Mouse (Mus musculus) hindbrain, embryonic 12.5 days (tissue): ENCODE results near the gene Gm11232. TPM values are rescaled to one million over a fixed set of nuclear protein-coding genes. Genes with fewer than 3 reads are reported as not detected.
A peak's percentile ranks its signal among the peaks of the same experiment; 100 is the strongest.

ENCODE experiments used
- ATAC-seq: fragments of 200-750 bp; cut with Nextera tagmentation; 2 replicates; pipeline ENCODE4 v1.8.0; 2017; ENCODE audit warnings: moderate TSS enrichment; ENCODE audit not compliant: low FRiP score
- H3K27ac ChIP-seq: fragments of 300-500 bp; sonication (generic); 2 replicates; pipeline ENCODE4 v1.5.1; 2016; ENCODE audit warnings: mild to moderate bottlenecking
- H3K27me3 ChIP-seq: fragments of 300-500 bp; sonication (generic); 2 replicates; pipeline ENCODE4 v1.6.1; 2016; ENCODE audit warnings: mild to moderate bottlenecking
- H3K36me3 ChIP-seq: fragments of 300-500 bp; sonication (generic); 2 replicates; pipeline ENCODE4 v1.6.1; 2016; ENCODE audit warnings: mild to moderate bottlenecking
- H3K4me1 ChIP-seq: fragments of 300-500 bp; sonication (generic); 2 replicates; pipeline ENCODE4 v1.6.1; 2016
- H3K4me2 ChIP-seq: fragments of 300-500 bp; sonication (generic); replicated peaks from 2 replicates; pipeline ENCODE4 v1.6.1; 2016; ENCODE audit warnings: mild to moderate bottlenecking
- H3K4me3 ChIP-seq: fragments of 300-500 bp; sonication (generic); 2 replicates; pipeline ENCODE4 v1.5.1; 2016; ENCODE audit warnings: mild to moderate bottlenecking
- H3K9ac ChIP-seq: fragments of 300-500 bp; sonication (generic); 2 replicates; pipeline ENCODE4 v1.6.1; 2016; ENCODE audit warnings: mild to moderate bottlenecking, moderate library complexity
- H3K9me3 ChIP-seq: fragments of 300-500 bp; sonication (generic); replicated peaks from 2 replicates; pipeline ENCODE4 v1.6.1; 2016; ENCODE audit warnings: mild to moderate bottlenecking
- WGBS: fragments of 180-500 bp; shearing (Covaris S2); methylation state at CpG from one replicate; pipeline ENCODE4 v1.1.7; 2016; 5-methylcytosine and 5-hydroxymethylcytosine counted together
- polyA plus RNA-seq: library from polyadenylated mRNA; unstranded; fragments of >200 nt; fragmentation: Nextera tagmentation; extraction: Ambion mirVana; gene quantifications from 2 replicates; pipeline ENCODE4 v1.2.1, GENCODE M21; 2016

The Gm11232 gene
- polyA plus RNA-seq: not detected in 2 replicates

GRCm38 (mm10) chr4:71757865-71758264, at the start of gene Gm11232:
Gene Gm11232, minus strand, starts transcription at chr4:71757965.
- ATAC-seq: no peak
- Histone ChIP-seq H3K36me3 (no peaks in the 10 kb centered on the region), H3K9me3 (no peaks in the 10 kb centered on the region), H3K4me2 (no peak within 1 kb of the TSS), H3K27ac (no peak within 1 kb of the TSS), H3K4me3 (no peak within 1 kb of the TSS), H3K9ac (no peak within 1 kb of the TSS), H3K4me1 (no peaks in the 10 kb centered on the region), H3K27me3 (no peaks in the 10 kb centered on the region)
- WGBS: 76% methylated on average over 2 of the region's 2 CpGs

- H3K36me3 ChIP-seq: no peaks in the 10 kb centered on the region
- H3K27ac ChIP-seq: no peak overlapping the region
- H3K4me2 ChIP-seq: no peak overlapping the region
- 75% methylated on average over 2 of the region's 2 CpGs for WGBS
- no peaks in the 10 kb centered on the region for H3K4me1 ChIP-seq
- H3K27me3 ChIP-seq: no peaks in the 10 kb centered on the region
- peak; percentile 60 for ATAC-seq
- H3K9me3 ChIP-seq: no peaks in the 10 kb centered on the region
- no peak overlapping the region for H3K4me3 ChIP-seq
- no peak overlapping the region for H3K9ac ChIP-seq
Measured at GRCm38 (mm10) chr4:71805977-71806534, 48.3 kb upstream of the Gm11232 start.

GRCm38 (mm10) chr4:71765529-71765928, 7.8 kb upstream of the Gm11232 start:
- H3K27me3 ChIP-seq: no peaks in the 10 kb centered on the region
- no peaks in the 10 kb centered on the region for H3K36me3 ChIP-seq
- no peak overlapping the region for H3K4me3 ChIP-seq
- H3K4me2 ChIP-seq: no peak overlapping the region
- 74% methylated on average over 1 of the region's 1 CpGs for whole genome bisulfite sequencing
- H3K9ac ChIP-seq: no peak overlapping the region
- H3K4me1 ChIP-seq: no peaks in the 10 kb centered on the region; the same call in 1 of the 2 replicates
- ATAC-seq: peak; percentile 48
- H3K27ac ChIP-seq: no peak overlapping the region
- H3K9me3 ChIP-seq: no peaks in the 10 kb centered on the region

- Histone ChIP-seq H3K36me3 (no peaks in the 10 kb centered on the region), H3K4me3 (no peak overlapping the region), H3K27ac (no peak overlapping the region), H3K9ac (no peak overlapping the region), H3K4me2 (no peak overlapping the region), H3K27me3 (no peaks in the 10 kb centered on the region), H3K4me1 (no peaks in the 10 kb centered on the region; the same call in 1 of the 2 replicates), H3K9me3 (no peaks in the 10 kb centered on the region)
- ATAC-seq: peak; percentile 98
- 21% methylated on average over 3 of the region's 3 CpGs for WGBS
Measured at GRCm38 (mm10) chr4:71765071-71765470, 7.3 kb upstream of the Gm11232 start.

- Histone ChIP-seq H3K9ac (no peak overlapping the region), H3K27me3 (no peaks in the 10 kb centered on the region), H3K4me2 (no peak overlapping the region), H3K27ac (no peak overlapping the region), H3K9me3 (no peaks in the 10 kb centered on the region), H3K4me3 (no peak overlapping the region), H3K36me3 (no peaks in the 10 kb centered on the region), H3K4me1 (no peaks in the 10 kb centered on the region)
- 82% methylated on average over 11 of the region's 11 CpGs for WGBS
- ATAC-seq: no peak
Measured at GRCm38 (mm10) chr4:71756441-71757221, 1.1 kb downstream of the Gm11232 start.

- no peak for ATAC-seq
- WGBS: 64% methylated on average over 1 of the region's 1 CpGs
- Histone ChIP-seq H3K9me3 (peaks cover 3% of the 10 kb centered on the region; the same call in 1 of the 2 replicates), H3K27me3 (no peaks in the 10 kb centered on the region), H3K27ac (no peak overlapping the region), H3K9ac (no peak overlapping the region), H3K4me3 (no peak overlapping the region), H3K4me1 (no peaks in the 10 kb centered on the region), H3K36me3 (no peaks in the 10 kb centered on the region), H3K4me2 (no peak overlapping the region)
Measured at GRCm38 (mm10) chr4:71745741-71746140, 12.0 kb downstream of the Gm11232 start.

- no peak overlapping the region for H3K4me3 ChIP-seq
- no peaks in the 10 kb centered on the region for H3K4me1 ChIP-seq
- H3K9ac ChIP-seq: no peak overlapping the region
- peaks cover 1% of the 10 kb centered on the region; the same call in 1 of the 2 replicates for H3K9me3 ChIP-seq
- ATAC-seq: no peak
- no peaks in the 10 kb centered on the region for H3K36me3 ChIP-seq
- H3K27me3 ChIP-seq: no peaks in the 10 kb centered on the region
- no peak overlapping the region for H3K27ac ChIP-seq
- H3K4me2 ChIP-seq: no peak overlapping the region
Measured at GRCm38 (mm10) chr4:71736529-71736928, 21.2 kb downstream of the Gm11232 start.

GRCm38 (mm10) chr4:71735261-71735660, 22.5 kb downstream of the Gm11232 start:
- no peaks in the 10 kb centered on the region for H3K9me3 ChIP-seq
- 65% methylated on average over 3 of the region's 3 CpGs for WGBS
- no peaks in the 10 kb centered on the region for H3K4me1 ChIP-seq
- H3K9ac ChIP-seq: no peak overlapping the region
- ATAC-seq: no peak
- no peak overlapping the region for H3K27ac ChIP-seq
- H3K4me2 ChIP-seq: no peak overlapping the region
- H3K36me3 ChIP-seq: no peaks in the 10 kb centered on the region
- H3K27me3 ChIP-seq: no peaks in the 10 kb centered on the region
- no peak overlapping the region for H3K4me3 ChIP-seq

GRCm38 (mm10) chr4:71729401-71729800, 28.4 kb downstream of the Gm11232 start:
- Histone ChIP-seq H3K4me3 (no peak overlapping the region), H3K27me3 (no peaks in the 10 kb centered on the region), H3K4me1 (peaks cover 2% of the 10 kb centered on the region; the same call in 1 of the 2 replicates), H3K36me3 (no peaks in the 10 kb centered on the region), H3K9me3 (no peaks in the 10 kb centered on the region), H3K9ac (no peak overlapping the region), H3K4me2 (no peak overlapping the region), H3K27ac (no peak overlapping the region)
- no peak for ATAC-seq

- H3K9ac ChIP-seq: no peak overlapping the region
- no peak overlapping the region for H3K4me3 ChIP-seq
- H3K36me3 ChIP-seq: no peaks in the 10 kb centered on the region
- H3K4me2 ChIP-seq: no peak overlapping the region
- ATAC-seq: no peak
- no peak overlapping the region for H3K27ac ChIP-seq
- no peaks in the 10 kb centered on the region for H3K27me3 ChIP-seq
- H3K9me3 ChIP-seq: no peaks in the 10 kb centered on the region
- H3K4me1 ChIP-seq: peaks cover 2% of the 10 kb centered on the region; the same call in 1 of the 2 replicates
- 49% methylated on average over 2 of the region's 2 CpGs for WGBS
Measured at GRCm38 (mm10) chr4:71727611-71728010, 30.2 kb downstream of the Gm11232 start.

- H3K27me3 ChIP-seq: no peaks in the 10 kb centered on the region
- no peak overlapping the region for H3K4me2 ChIP-seq
- no peaks in the 10 kb centered on the region for H3K36me3 ChIP-seq
- 83% methylated on average over 4 of the region's 4 CpGs for WGBS
- no peaks in the 10 kb centered on the region for H3K9me3 ChIP-seq
- no peak for ATAC-seq
- H3K9ac ChIP-seq: no peak overlapping the region
- peaks cover 2% of the 10 kb centered on the region; the same call in 1 of the 2 replicates for H3K4me1 ChIP-seq
- no peak overlapping the region for H3K27ac ChIP-seq
- H3K4me3 ChIP-seq: no peak overlapping the region
Measured at GRCm38 (mm10) chr4:71727056-71727455, 30.7 kb downstream of the Gm11232 start.

- WGBS: 73% methylated on average over 2 of the region's 2 CpGs
- no peak overlapping the region for H3K9ac ChIP-seq
- no peak for ATAC-seq
- no peak overlapping the region for H3K4me3 ChIP-seq
- H3K27ac ChIP-seq: no peak overlapping the region
- H3K9me3 ChIP-seq: no peaks in the 10 kb centered on the region
- no peak overlapping the region for H3K4me2 ChIP-seq
- no peaks in the 10 kb centered on the region for H3K36me3 ChIP-seq
- H3K4me1 ChIP-seq: peaks cover 2% of the 10 kb centered on the region; the same call in 1 of the 2 replicates
- H3K27me3 ChIP-seq: no peaks in the 10 kb centered on the region
Measured at GRCm38 (mm10) chr4:71725889-71726288, 31.9 kb downstream of the Gm11232 start.
